Mouse (Mus musculus) spleen, adult 12 weeks (tissue): ENCODE measurements around the gene Cabp2.
"Not testable (repeated sequence)": the region's sequence is repeated elsewhere in the genome, so short reads cannot be mapped to it uniquely, and the experiment has no call there.

Experiments
- DNase-seq: peaks from one replicate; pipeline ENCODE4 v3.0.0; 2022; ENCODE audit warnings: low spot score

The Cabp2 gene

GRCm38 (mm10) chr19:4055947-4056693 is 25.3 kb upstream of the Cabp2 start:
- DNase-seq = no peak

- DNase-seq = no peak
Observed at GRCm38 (mm10) chr19:4056727-4057126, 24.7 kb upstream of the Cabp2 start.

GRCm38 (mm10) chr19:4057389-4057788 is 24.0 kb upstream of the Cabp2 start:
- no peak for DNase-seq

- DNase-seq = no peak
Observed at GRCm38 (mm10) chr19:4057962-4058361, 23.4 kb upstream of the Cabp2 start.

GRCm38 (mm10) chr19:4058581-4058980 is 22.8 kb upstream of the Cabp2 start:
- DNase-seq = no peak

GRCm38 (mm10) chr19:4059069-4059740 is 22.2 kb upstream of the Cabp2 start, which contains the start of gene Gstp3:
Gene Gstp3 (minus strand): TSS chr19:4059569.
- peak; percentile 57 for DNase-seq

GRCm38 (mm10) chr19:4060044-4060898 is 21.1 kb upstream of the Cabp2 start:
- DNase-seq = not testable (repeated sequence)

- no peak for DNase-seq
Observed at GRCm38 (mm10) chr19:4060899-4061465, 20.4 kb upstream of the Cabp2 start.

- not testable (repeated sequence) for DNase-seq
Observed at GRCm38 (mm10) chr19:4063357-4063756, 18.0 kb upstream of the Cabp2 start.

GRCm38 (mm10) chr19:4064501-4064900 is 16.9 kb upstream of the Cabp2 start:
- not testable (repeated sequence) for DNase-seq

GRCm38 (mm10) chr19:4066280-4066679 is 15.1 kb upstream of the Cabp2 start:
- no peak for DNase-seq

GRCm38 (mm10) chr19:4066877-4067276 is 14.5 kb upstream of the Cabp2 start:
- DNase-seq = no peak

GRCm38 (mm10) chr19:4068242-4068641 is 13.1 kb upstream of the Cabp2 start:
- DNase-seq = not testable (repeated sequence)

- DNase-seq = no peak
Observed at GRCm38 (mm10) chr19:4068717-4069410, 12.5 kb upstream of the Cabp2 start.

GRCm38 (mm10) chr19:4070311-4070710 is 11.1 kb upstream of the Cabp2 start:
- no peak for DNase-seq

GRCm38 (mm10) chr19:4070756-4071155 is 10.6 kb upstream of the Cabp2 start:
- no peak for DNase-seq

GRCm38 (mm10) chr19:4071406-4071805 is 10.0 kb upstream of the Cabp2 start:
- DNase-seq = no peak

GRCm38 (mm10) chr19:4072706-4073424 is 8.5 kb upstream of the Cabp2 start:
- no peak for DNase-seq

- no peak for DNase-seq
Observed at GRCm38 (mm10) chr19:4075531-4075930, 5.8 kb upstream of the Cabp2 start.

- peak; percentile 54 for DNase-seq
Observed at GRCm38 (mm10) chr19:4079594-4079993, 1.8 kb upstream of the Cabp2 start.

GRCm38 (mm10) chr19:4080511-4081009 is 818 bp upstream of the Cabp2 start:
- DNase-seq = peak; percentile 37
